Mouse (Mus musculus) gastrocnemius, adult 2 months (tissue): ENCODE results near the gene Ctsd. TPM values are rescaled to one million over a fixed set of nuclear protein-coding genes. Genes with fewer than 3 reads are reported as not detected.
"Not testable (repeated sequence)": the region's sequence is repeated elsewhere in the genome, so short reads cannot be mapped to it uniquely, and the experiment has no call there.

Source experiments
- DNase-seq: peaks from one replicate; pipeline ENCODE4 v3.0.0; 2022
- H3K27ac ChIP-seq: fragments of 200-600 bp; 2 replicates; pipeline ENCODE4 v1.8.1; 2022; ENCODE audit warnings: mild to moderate bottlenecking
- H3K4me3 ChIP-seq: fragments of 200-600 bp; 2 replicates; pipeline ENCODE4 v1.8.1; 2022; ENCODE audit warnings: mild to moderate bottlenecking, moderate library complexity
- CTCF ChIP-seq: fragments of 200-600 bp; IDR thresholded peaks from 2 replicates; pipeline ENCODE4 v1.8.1; 2022; ENCODE audit warnings: antibody characterized with exemption, mild to moderate bottlenecking, moderate library complexity
- intact Hi-C: fragments of 180-260 bp; cut with DNase I; formaldehyde crosslinking; loops from one replicate; pipeline ENCODE4 v1.15.1; 2025
- total RNA-seq, 2 experiments: library from RNA; stranded (reverse); gene quantifications; 2 replicates each; pipeline ENCODE4 v1.2.3; 2021

The Ctsd gene
- total RNA-seq, 2 experiments from 2014 or later = 411 to 467 TPM

DNA sequence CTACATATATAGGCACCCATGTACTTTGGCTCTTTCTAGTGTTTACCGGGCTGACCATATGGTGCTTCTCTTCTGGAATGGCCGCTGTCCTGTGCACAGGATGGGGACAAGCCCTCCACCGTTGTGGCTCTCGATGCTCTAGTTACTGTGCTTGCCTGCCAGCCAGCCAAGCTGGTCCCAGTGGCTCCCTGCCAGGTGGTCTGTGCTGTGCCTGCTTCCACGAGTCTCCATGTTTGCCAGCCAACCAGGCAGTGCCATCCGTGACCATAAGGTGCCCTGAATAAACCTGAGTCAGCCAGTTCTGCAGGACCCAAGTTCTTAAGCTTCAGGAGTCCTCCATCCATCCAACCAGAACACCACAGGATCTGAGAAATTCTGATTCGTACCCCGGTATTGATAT lies 52.7 kb downstream of the Ctsd start:
- intact Hi-C loops = loop anchor here (2.0 kb wide), 1 partner anchor 162 kb away; no protein-coding TSS in a partner anchor
- no peak for TF ChIP-seq CTCF
- no peak for DNase-seq
- Histone ChIP-seq H3K27ac (no peak overlapping the region), H3K4me3 (no peak overlapping the region)

DNA sequence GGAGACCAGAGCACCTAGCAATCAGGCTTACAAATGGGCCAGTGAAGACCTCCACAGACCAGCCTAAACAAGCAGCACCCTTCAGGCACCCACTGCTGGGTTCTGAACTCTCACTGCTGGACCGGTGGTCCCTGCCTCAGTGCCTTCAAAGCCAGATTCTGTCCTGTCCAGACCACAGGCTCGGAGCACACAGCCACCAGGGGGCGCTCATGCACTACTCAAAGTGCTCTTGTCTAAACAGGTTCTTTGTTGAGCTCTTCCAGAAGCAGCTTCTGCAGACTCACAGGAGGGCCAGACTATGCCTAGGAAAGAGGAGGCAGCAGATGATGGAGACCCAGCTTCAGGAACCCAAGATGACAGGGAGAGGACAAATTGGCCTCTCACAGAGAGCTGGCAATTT lies 53.6 kb downstream of the Ctsd start:
- TF ChIP-seq CTCF = peak; percentile 98
- Histone ChIP-seq H3K27ac (no peak overlapping the region), H3K4me3 (no peak overlapping the region)
- peak; percentile 90 for DNase-seq
- intact Hi-C loops = loop anchor here (1.0 to 5.0 kb wide), 3 partner anchors 102 to 248 kb away; no protein-coding TSS in a partner anchor

DNA sequence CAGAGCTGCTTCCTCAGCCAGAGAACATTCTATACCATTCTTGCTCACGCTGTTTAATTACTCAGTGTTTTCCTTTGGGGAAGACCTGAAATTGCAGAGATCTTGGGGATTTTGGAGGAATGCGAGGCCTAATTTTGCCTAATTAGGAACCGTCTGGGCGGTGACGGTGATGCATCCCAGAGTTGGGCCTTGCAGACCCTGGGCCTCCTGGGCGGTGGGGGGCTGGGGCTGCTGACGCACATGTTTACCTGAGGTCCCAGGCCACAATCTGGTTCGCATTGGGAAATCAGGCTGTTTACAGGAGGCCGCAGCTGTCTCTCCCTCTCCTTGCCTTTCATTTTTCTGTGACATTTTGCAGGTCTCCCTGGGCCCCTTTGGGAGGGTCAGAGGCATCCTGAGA lies 55.1 kb downstream of the Ctsd start:
- intact Hi-C loops = loop anchor here (5.0 kb wide), 1 partner anchor 250 kb away; no protein-coding TSS in a partner anchor
- H3K4me3 ChIP-seq, H3K27ac ChIP-seq, DNase-seq: not testable (repeated sequence)

DNA sequence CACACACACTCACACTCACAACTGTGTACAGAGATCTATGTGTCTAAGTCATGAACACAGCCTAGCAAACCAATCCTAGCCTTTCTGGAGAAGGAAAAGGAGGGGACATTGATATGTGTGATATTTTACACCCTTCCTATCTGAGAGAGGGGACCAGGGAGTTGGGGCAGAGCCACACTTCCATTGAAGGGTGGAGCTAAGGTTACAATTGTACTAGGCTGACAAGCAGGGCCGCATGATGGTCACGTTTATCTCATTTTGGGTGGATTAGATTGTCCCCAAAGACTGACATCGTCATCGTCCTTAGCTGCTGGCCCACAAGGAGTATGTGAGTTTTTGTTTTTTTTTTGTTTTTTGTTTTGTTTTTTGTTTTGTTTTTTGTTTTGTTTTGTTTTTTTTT lies 56.6 kb downstream of the Ctsd start:
- no peak overlapping the region for H3K27ac ChIP-seq
- no peak overlapping the region for H3K4me3 ChIP-seq
- intact Hi-C loops = loop anchor here (5.0 kb wide), 1 partner anchor 251 kb away; no protein-coding TSS in a partner anchor
- no peak for TF ChIP-seq CTCF
- DNase-seq = no peak

DNA sequence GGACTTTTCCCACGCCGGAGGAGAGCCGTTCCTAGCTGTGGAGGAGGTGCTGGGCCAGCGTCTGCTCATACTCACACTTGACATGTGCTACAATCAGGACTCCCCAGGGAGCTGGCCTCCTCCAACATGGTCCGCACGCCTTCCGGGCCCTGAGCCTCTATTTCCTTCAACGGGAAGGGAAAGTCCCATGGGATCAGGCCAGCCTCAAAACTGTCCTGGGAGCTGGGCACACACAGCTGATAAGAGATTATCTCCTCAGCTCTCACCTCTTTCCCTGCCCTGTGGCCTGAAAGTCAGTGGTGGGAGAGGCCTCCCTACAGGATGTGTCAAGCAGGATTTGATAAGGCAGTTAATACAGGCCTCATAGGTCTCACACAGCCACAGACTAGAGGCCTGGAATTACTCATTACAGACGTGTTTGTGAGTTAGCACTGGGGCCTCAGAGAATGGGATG lies 57.5 kb downstream of the Ctsd start:
- Histone ChIP-seq H3K4me3 (no peak overlapping the region), H3K27ac (no peak overlapping the region)
- DNase-seq = peak; percentile 46
- intact Hi-C loops = loop anchor here (5.0 kb wide), 1 partner anchor 252 kb away; no protein-coding TSS in a partner anchor
- TF ChIP-seq CTCF = no peak

DNA sequence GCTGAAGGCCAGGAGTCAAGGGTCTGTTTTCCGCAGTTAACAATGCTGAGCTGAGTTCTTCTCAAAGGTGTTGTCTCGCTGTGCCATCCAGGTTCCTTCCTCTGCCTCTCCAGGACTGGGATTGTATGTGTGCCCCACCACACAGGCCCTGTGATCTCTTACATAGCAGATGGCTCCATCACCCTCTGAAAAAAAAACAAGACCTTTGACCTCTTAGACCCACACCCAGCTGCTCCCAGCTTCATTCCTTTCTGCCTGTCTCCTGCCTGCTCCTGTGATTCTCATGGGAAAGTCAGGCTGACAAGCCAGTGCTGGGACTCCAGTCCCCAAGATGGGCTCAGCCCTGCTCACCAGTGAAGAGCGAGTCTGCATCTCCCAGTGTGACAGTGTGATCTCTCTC lies 59.3 kb downstream of the Ctsd start:
- no peak for DNase-seq
- TF ChIP-seq CTCF = no peak
- Histone ChIP-seq H3K4me3 (no peak overlapping the region), H3K27ac (no peak overlapping the region)
- intact Hi-C loops = no loop called here

DNA sequence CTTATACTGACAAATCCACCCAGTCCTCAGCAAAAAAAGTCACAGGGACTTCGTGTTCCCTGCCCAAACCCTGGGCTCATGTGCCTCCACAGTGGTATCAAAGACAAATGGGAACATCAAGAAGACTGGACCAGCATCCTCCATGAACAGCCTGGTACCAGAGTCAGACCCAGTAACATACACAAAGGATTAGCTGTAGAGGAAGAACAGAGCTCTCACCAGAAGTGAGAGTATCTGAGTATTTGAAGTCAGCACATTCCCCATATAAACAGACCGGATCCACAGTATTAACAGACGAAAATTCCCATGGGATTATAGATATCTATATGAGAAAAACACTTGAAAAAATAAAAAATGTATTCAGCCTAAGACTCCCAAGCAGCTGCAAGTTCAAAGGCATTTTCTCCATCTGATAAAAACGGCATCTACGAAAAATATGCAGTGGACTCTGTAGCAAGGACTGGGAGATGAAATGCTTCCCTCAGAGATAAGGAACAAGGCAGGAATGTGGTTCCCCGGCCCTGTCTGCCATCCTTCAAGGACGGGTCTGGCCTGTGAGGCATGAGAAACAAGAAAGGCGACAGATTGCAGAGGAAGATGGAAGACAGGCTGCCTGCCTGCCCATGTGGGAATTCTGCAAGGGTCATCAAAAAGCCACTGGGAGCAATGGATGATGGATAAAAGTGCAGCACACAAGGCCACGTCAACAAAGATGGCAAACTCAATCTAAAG lies 61.0 kb downstream of the Ctsd start:
- DNase-seq = no peak
- Histone ChIP-seq H3K27ac (no peak overlapping the region), H3K4me3 (no peak overlapping the region)
- intact Hi-C loops = no loop called here
- TF ChIP-seq CTCF = no peak

Other genes with a start within 250 kb of the Ctsd start
- not detected for gene Gm45337, start 243.4 kb downstream of the Ctsd start, total RNA-seq
- gene Gm29735, start 230.9 kb downstream of the Ctsd start, total RNA-seq = not detected
- not detected for gene Gm4553, start 222.3 kb downstream of the Ctsd start, total RNA-seq
- gene Krtap5-2, start 212.0 kb downstream of the Ctsd start, total RNA-seq = not detected
- gene Gm10153, start 197.6 kb downstream of the Ctsd start, total RNA-seq = not detected
- not detected for gene Krtap5-3, start 186.7 kb downstream of the Ctsd start, total RNA-seq
- not detected for gene Gm7579, start 176.2 kb downstream of the Ctsd start, total RNA-seq
- gene Krtap5-5, start 158.1 kb downstream of the Ctsd start, total RNA-seq = not detected
- not detected for gene Gm40460, start 147.0 kb downstream of the Ctsd start, total RNA-seq
- gene Gm2431, start 129.7 kb downstream of the Ctsd start, total RNA-seq = not detected
- not detected for gene Gm4559, start 113.7 kb downstream of the Ctsd start, total RNA-seq
- gene Krtap5-1, start 90.9 kb downstream of the Ctsd start, total RNA-seq = not detected
- not detected for gene Krtap5-4, start 84.5 kb downstream of the Ctsd start, total RNA-seq
- gene Ifitm10, start 14.3 kb downstream of the Ctsd start, total RNA-seq = 1 to 10 TPM; 3.0 to 4.1 TPM
- 1 to 10 TPM; 1.5 to 1.8 TPM for gene Gm49369, start 5.4 kb downstream of the Ctsd start, total RNA-seq
- not detected for gene Syt8, start 46.8 kb upstream of the Ctsd start, total RNA-seq
- over 10,000 TPM; 15,929 to 19,962 TPM for gene Tnni2, start 53.8 kb upstream of the Ctsd start, total RNA-seq
- gene Lsp1, start 72.8 kb upstream of the Ctsd start, total RNA-seq = 10 to 100 TPM; 25.8 to 47.3 TPM
- over 10,000 TPM; 28,899 to 38,022 TPM for gene Tnnt3, start 110.8 kb upstream of the Ctsd start, total RNA-seq
- gene Mrpl23, start 144.6 kb upstream of the Ctsd start, total RNA-seq = 1 to 10 TPM in 1 of 2 experiments, under 1 TPM in 1; 0.89 to 1.4 TPM